Mouse (Mus musculus): ENCODE measurements around the gene Adarb2. TPM values are rescaled to one million over a fixed set of nuclear protein-coding genes. Genes with fewer than 3 reads are reported as not detected.

Adarb2 gene
- total and polyA plus RNA-seq, 3 experiments: 0.42 to 0.57 TPM; not detected in 1

- TF ChIP-seq ZKSCAN1 (IDR thresholded peaks at IDR 0.05; ENCODE audit: low read depth, low read length) (no peak), TCF12 (IDR thresholded peaks at IDR 0.05; ENCODE audit: low read depth, low read length) (no peak), CHD2 (IDR thresholded peaks at IDR 0.05; ENCODE audit: low read length) (no peak), GATA1 (IDR thresholded peaks at IDR 0.05; ENCODE audit: low read depth, low read length) (no peak), USF1 (IDR thresholded peaks at IDR 0.05; ENCODE audit: low read depth, low read length) (no peak), POLR2AphosphoS5 (IDR thresholded peaks at IDR 0.05; ENCODE audit: borderline replicate concordance, low read depth, low read length) (no peak), MEF2A (IDR thresholded peaks at IDR 0.05; ENCODE audit: extremely low read depth, insufficient replicate concordance, low read depth, low read length, poor library complexity, severe bottlenecking) (no peak), MYB (IDR thresholded peaks at IDR 0.05; ENCODE audit: low read depth, low read length) (no peak), HCFC1 (IDR thresholded peaks at IDR 0.05; ENCODE audit: low read depth, low read length) (no peak), TAL1 (IDR thresholded peaks at IDR 0.05; ENCODE audit: low read length) (no peak), POLR2AphosphoS2 (IDR thresholded peaks at IDR 0.05; ENCODE audit: low read length) (no peak), ETS1 (IDR thresholded peaks at IDR 0.05; ENCODE audit: low read depth, low read length) (no peak), CHD1 (IDR thresholded peaks at IDR 0.05; ENCODE audit: low read depth, low read length) (no peak)
- Histone ChIP-seq H3K9me3 (replicated peaks; ENCODE audit: insufficient read depth, low read length) (no peaks in the 10 kb centered on the region), H3K27me3 (ENCODE audit: control insufficient read depth in 1 of 2, insufficient read depth in 2 of 2, low read length in 2 of 2) (no peaks in the 10 kb centered on the region), H3K4me1 (ENCODE audit: control insufficient read depth in 1 of 2, insufficient read depth in 2 of 2, low read length in 2 of 2) (no peaks in the 10 kb centered on the region), H3K79me2 (ENCODE audit: control insufficient read depth, insufficient read depth, low read length, poor library complexity) (no peaks in the 10 kb centered on the region), H3K4me3 (ENCODE audit: control insufficient read depth in 1 of 2, insufficient read depth in 1 of 2, low read depth in 2 of 2, low read length in 2 of 2) (no peak overlapping the region), H3K36me3 (ENCODE audit: control insufficient read depth in 1 of 2, insufficient read depth in 2 of 2, low read length in 2 of 2) (no peaks in the 10 kb centered on the region), H3K27ac (ENCODE audit: control insufficient read depth, low read depth, low read length) (no peak overlapping the region), H3K9ac (ENCODE audit: control insufficient read depth, low read depth, low read length, poor library complexity, severe bottlenecking) (no peak overlapping the region)
- DNase-seq (ENCODE audit: low read depth, low spot score): no peak
These were observed 355.1 kb downstream of the Adarb2 start for GRCm38 (mm10) chr13:8557784-8558183.

GRCm38 (mm10) chr13:8560485-8560884, 357.8 kb downstream of the Adarb2 start:
- Histone ChIP-seq H3K4me1 (ENCODE audit: control insufficient read depth in 1 of 2, insufficient read depth in 2 of 2, low read length in 2 of 2) (no peaks in the 10 kb centered on the region), H3K27ac (ENCODE audit: control insufficient read depth, low read depth, low read length) (no peak overlapping the region), H3K79me2 (ENCODE audit: control insufficient read depth, insufficient read depth, low read length, poor library complexity) (no peaks in the 10 kb centered on the region), H3K4me3 (ENCODE audit: control insufficient read depth in 1 of 2, insufficient read depth in 1 of 2, low read depth in 2 of 2, low read length in 2 of 2) (no peak overlapping the region), H3K9me3 (replicated peaks; ENCODE audit: insufficient read depth, low read length) (no peaks in the 10 kb centered on the region), H3K27me3 (ENCODE audit: control insufficient read depth in 1 of 2, insufficient read depth in 2 of 2, low read length in 2 of 2) (no peaks in the 10 kb centered on the region), H3K9ac (ENCODE audit: control insufficient read depth, low read depth, low read length, poor library complexity, severe bottlenecking) (no peak overlapping the region), H3K36me3 (ENCODE audit: control insufficient read depth in 1 of 2, insufficient read depth in 2 of 2, low read length in 2 of 2) (no peaks in the 10 kb centered on the region)
- no peak for TF ChIP-seq RAD21 (IDR thresholded peaks at IDR 0.05; ENCODE audit: low read depth, low read length)
- TF ChIP-seq E2F4 (IDR thresholded peaks at IDR 0.05; ENCODE audit: borderline replicate concordance, low read depth, low read length): no peak
- no peak for TF ChIP-seq EP300 (IDR thresholded peaks at IDR 0.05; ENCODE audit: low read depth in 1 of 2, low read length in 2 of 2)
- TF ChIP-seq ETS1 (IDR thresholded peaks at IDR 0.05; ENCODE audit: low read depth, low read length): no peak
- TF ChIP-seq ZMIZ1 (IDR thresholded peaks at IDR 0.05; ENCODE audit: low read depth, low read length): no peak
- no peak for TF ChIP-seq GABPA (IDR thresholded peaks at IDR 0.05; ENCODE audit: low read depth, low read length)
- TF ChIP-seq USF2 (IDR thresholded peaks at IDR 0.05; ENCODE audit: borderline replicate concordance in 1 of 2, insufficient read depth in 1 of 2, low read depth in 1 of 2, low read length in 2 of 2): no peak
- TF ChIP-seq MXI1 (IDR thresholded peaks at IDR 0.05; ENCODE audit: low read depth, low read length): no peak
- no peak for TF ChIP-seq MYC (IDR thresholded peaks at IDR 0.05; ENCODE audit: low read depth, low read length)
- no peak for TF ChIP-seq USF1 (IDR thresholded peaks at IDR 0.05; ENCODE audit: low read depth, low read length)
- TF ChIP-seq GATA1 (IDR thresholded peaks at IDR 0.05; ENCODE audit: low read depth, low read length): no peak
- TF ChIP-seq TBP (IDR thresholded peaks at IDR 0.05; ENCODE audit: low read depth, low read length): no peak
- no peak for TF ChIP-seq POLR2A (IDR thresholded peaks at IDR 0.05; ENCODE audit: control insufficient read depth in 1 of 2, insufficient read depth in 1 of 2, low read depth in 1 of 2, low read length in 2 of 2, poor library complexity in 1 of 2)
- TF ChIP-seq POLR2AphosphoS5 (IDR thresholded peaks at IDR 0.05; ENCODE audit: borderline replicate concordance, low read depth, low read length): no peak
- no peak for TF ChIP-seq SMC3 (IDR thresholded peaks at IDR 0.05; ENCODE audit: low read depth, low read length)
- DNase-seq (ENCODE audit: low read depth, low spot score): no peak
